Mouse (Mus musculus) left cerebral cortex, adult 8-10 months (tissue): ENCODE data around the gene Deaf1. TPM values are rescaled to one million over a fixed set of nuclear protein-coding genes. Genes with fewer than 3 reads are reported as not detected.

ENCODE experiments used
- DNase-seq, 2 experiments: peaks; one replicate each; pipeline ENCODE4 v3.0.0; 2022; ENCODE audit warnings: low spot score in 2 of 2
- total RNA-seq, 4 experiments: library from RNA; stranded (reverse); gene quantifications; 2 replicates each; pipeline ENCODE4 v1.2.4; 2022

The Deaf1 gene
- total RNA-seq, 4 experiments from 2014 or later = 57.2 to 76.6 (median 68.2) TPM

GRCm38 (mm10) chr7:141339215-141339920, 11.9 kb upstream of the Deaf1 start:
- DNase-seq = no peak

DNA sequence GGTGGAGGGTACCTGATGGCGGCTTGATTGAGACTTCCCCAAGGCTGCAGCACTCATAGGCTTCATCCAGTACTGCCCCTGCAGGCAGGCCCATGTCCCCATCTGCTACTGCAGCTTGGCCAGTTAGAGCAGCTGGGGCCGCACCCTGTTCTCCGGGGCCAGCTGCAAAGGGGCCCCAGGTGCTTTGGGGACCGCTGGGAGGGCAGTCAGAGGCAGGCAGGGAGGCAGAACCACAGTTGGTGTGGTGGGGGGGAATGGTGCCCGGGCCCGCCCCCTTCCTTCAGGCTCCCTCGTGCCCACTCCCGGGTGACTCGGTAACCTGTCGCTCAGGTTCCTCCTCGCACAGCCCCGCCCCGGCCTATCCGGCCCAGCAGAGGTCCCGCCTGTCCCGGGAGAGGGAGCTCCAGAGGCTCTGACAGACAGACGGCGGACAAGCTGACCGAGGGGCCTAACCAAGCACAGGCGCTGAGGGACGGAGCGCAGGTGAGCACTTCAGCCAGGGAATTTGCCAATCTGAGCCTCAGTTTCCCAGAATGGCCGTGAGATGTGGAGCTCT, 11.2 kb upstream of the Deaf1 start, which contains the start of gene Eps8l2:
Gene Eps8l2 (plus strand): TSS at position 305 of the 556 bp plus-strand sequence.
- DNase-seq = no peak

- DNase-seq = no peak
These were observed 10.4 kb upstream of the Deaf1 start for GRCm38 (mm10) chr7:141337716-141338416.

DNA sequence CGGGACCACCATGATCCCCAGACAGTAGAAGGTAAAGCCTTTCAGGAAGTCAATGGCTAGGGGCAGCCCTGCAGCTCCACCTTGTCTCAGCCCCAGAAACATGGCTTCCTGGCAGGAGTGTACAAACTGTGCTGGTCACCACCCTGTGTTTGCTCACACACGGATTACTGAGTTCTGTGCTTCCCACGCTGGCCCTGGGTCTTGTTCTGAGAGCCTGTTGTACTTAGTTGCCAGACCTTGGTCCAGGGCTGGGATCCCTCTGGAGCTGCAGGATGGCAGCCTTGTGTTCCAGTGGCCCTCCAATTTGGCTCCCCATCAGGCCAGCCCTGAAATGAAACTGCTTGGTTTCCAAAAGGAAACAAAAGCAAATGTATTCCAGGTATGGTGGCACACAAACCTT, 8.8 kb upstream of the Deaf1 start:
- DNase-seq = no peak

GRCm38 (mm10) chr7:141335682-141336081, 8.2 kb upstream of the Deaf1 start:
- DNase-seq = peak in 1 of 2 experiments; percentile 39

- no peak for DNase-seq
These were observed 7.6 kb upstream of the Deaf1 start for GRCm38 (mm10) chr7:141335044-141335579.

DNA sequence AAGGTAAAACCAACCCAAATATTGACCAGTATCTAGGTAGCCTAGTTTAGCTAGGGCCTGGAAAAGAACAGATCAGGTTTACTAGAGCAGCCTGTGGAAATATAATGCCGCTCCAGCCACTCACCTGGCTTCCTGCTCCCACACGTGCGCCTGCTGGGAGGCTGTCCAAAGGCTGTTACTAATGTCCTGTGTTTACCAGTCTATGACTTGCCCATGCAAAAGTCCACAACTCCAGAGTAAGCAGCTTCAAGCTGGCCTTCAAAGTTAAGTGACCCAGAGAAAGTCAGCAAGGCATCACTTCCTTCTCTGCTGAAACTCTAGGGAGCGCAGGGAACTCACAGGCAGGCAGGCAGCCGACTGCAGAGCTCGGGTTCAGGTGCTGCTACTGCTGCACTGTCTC, 4.5 kb upstream of the Deaf1 start:
- DNase-seq = no peak

GRCm38 (mm10) chr7:141330706-141331105, 3.2 kb upstream of the Deaf1 start:
- no peak for DNase-seq

- DNase-seq = no peak
These were observed 992 bp upstream of the Deaf1 start for GRCm38 (mm10) chr7:141328373-141328990.

DNA sequence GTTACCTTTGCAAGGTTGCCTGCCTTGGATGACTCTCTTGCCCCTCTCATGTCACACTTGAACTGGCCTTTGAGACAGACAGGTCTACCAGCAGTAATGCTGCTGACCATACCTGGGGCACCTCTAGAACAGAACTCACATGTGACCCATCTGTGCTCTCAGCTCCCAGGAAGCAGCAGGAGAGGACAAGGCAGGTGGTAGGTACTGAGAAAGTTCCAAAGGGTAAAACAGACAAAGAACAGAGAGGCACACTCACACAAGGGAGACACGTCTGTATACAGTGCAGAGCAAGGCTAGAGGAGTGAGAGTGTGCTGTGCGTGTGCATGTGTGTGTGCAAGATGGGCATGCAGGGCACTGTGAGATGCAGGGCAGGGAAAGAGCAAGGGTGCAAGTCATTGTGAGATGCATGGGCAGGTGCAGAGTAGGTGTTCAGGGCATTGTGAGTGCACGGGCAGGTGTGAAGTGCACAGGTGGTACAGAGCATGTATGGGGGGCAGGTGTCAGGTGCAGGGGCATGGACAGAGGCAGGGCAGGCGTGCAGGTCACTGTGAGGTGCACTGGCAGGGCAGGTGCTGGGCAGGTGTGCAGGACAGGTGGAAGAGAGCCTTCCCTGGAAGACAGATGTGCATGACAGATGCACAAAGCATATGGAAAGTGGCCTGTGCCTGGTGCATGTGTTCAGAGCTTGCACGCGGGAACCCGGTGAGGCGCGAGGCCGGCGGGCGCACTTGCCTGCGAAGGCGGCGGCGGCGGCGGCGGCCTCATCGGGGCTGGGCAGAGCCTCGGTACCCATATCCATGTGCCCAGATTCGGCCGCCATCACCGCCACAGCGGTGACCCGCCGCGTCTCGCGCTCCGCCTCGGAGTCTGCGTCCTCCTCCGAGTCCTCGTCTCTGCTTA, 694 bp downstream of the Deaf1 start:
- peak in 1 of 2 experiments; percentile 45 for DNase-seq

DNA sequence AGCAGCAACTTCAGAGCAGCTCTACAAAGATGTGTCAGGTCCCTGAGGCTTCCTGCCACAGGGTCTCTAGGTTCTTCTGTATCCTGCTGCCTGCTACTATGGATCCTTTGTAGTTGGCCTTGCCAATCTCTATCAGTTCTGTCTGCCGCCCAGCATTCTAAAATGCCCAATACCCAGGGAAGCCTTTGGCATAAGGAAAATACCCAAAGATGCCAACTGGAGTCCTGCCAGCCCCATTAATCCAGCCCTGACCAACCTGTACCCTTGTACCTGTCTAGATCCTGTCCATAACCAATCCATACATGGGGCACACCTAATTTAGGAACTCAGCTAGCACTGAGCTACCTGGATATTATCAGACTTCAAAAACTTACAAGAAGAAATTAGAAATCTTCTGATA, 2.8 kb downstream of the Deaf1 start:
- DNase-seq = no peak

DNA sequence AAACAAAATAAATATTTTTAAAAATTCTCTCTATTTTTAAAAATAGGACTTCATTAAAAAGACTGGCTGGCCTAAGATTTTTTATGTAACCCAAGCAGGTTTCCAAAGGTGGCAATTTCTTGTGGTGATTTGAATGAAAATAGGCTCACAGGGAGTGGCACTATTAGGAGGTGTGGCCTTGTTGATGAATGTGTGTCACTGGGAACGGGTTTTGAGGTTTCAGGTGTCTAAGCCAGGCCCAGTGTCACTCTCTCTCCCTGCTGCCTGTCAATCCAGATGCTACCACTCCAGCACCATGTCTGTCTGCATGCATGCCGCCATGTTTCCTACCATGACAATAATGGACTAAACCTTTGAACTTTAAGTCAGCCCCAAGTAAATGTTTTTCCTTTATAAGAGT, 8.0 kb downstream of the Deaf1 start:
- DNase-seq = no peak

DNA sequence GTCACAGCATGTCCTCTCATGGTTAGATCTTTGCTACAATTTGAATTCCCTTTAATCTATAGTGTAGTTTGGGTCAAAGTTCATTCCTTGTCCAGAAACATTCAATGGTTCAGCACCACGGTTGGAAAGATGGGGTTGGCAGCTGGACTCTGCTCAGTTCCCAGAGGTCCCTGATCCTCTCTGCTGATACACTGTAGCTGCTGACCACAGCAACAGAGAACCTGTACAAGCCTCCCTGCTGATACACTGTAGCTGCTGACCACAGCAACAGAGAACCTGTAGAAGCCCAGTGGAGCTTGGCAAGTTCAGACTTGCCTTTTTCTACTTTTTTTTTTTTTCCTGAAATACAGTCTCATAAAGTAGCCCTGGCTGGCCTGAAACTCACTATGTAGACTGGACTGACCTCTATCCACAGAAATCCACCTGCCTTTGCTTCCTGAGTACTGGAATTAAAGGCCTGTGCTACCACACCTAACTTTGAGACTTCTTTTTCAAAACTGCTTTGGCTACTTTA, 9.8 kb downstream of the Deaf1 start:
- no peak for DNase-seq

DNA sequence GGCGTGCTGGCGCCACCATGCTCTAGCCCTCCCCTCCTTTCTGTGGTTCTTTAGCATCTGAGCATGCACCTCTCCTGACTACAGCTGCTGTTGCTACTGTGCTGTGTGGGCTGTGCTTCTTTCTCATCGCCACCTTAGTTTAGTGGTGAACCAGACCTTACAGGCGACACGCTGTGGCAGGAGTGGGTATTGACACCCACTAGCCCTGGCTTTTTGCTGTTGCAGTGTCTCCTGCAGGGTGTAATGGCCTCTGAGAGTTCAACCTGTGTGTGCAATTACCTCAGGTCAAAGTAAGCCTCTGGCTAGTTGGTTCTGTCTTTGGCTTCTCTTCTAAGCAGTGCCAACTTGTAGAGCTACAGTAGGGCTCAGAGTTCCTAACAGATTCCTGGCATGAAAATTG, 11.5 kb downstream of the Deaf1 start:
- peak; percentile 33 to 51 for DNase-seq

GRCm38 (mm10) chr7:141315076-141315475, 12.4 kb downstream of the Deaf1 start:
- no peak for DNase-seq

- no peak for DNase-seq
These were observed 13.1 kb downstream of the Deaf1 start for GRCm38 (mm10) chr7:141314416-141314815.

DNA sequence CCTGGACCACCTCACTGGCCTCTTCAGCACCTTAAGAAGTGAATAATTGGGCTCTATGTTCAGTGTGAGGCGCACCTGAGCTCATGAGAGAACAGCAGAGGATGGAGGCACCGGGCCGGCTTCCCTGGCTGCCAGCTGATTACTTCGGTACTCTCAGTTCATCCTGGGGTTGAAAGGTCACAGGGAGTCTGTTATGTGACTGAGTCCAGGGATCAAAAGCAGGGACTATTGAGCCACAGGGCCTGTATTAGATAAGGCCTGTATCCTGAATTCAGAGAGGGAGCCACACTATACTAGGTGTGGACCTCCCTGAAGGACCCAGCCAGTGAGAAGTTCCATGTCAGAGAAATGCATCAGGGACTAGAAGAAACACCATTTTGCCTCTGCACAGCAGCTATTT, 23.0 kb downstream of the Deaf1 start:
- no peak for DNase-seq

DNA sequence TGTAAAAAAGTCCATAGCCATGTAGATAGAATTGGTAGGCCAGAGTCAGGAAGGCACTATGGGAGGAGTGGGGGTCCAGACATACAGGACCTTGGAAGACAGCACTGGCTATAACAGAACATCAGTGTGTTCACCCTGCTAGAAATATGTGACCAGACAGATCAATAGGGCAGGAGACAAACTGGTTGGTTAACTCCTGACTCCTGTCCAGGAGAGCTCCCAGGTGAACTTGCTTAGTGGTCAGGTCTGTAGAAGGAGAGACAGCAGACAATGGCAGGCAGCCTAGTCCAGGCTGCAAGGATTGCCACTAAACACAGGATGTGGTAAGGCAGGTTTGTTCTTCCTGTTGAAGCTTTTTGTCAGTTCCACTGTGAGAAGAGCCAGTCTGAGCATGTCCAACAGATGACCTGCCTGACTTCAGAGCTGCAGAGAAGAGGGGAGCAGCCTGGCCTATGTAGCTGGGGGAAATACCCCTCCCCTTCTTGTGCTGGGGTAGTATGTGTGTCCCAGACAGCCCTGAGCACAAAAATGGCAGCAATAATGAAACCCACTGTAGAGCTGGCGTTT, 24.7 kb downstream of the Deaf1 start:
- DNase-seq = no peak

- DNase-seq = no peak
These were observed 26.1 kb downstream of the Deaf1 start for GRCm38 (mm10) chr7:141301386-141301785.

DNA sequence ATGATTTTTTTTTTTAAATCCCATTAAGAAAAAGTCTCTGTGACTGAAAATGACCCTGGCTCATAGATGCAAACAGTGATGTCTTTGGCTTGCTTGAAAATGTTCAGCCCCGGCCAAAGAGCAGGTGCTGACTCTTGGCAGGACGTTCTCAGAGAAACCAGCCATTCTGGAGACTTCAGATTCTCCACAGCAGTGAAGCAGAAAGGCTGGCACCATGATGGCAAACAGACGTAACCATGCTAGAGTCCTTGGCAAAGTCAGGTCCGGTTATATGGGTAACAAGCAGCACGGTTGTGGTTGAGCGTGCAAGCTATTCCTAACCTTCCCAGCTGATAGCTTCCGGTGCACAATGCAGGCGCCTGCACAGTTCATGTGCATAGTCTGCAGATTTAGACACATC, 28.3 kb downstream of the Deaf1 start:
- DNase-seq = no peak
